Mouse (Mus musculus): ENCODE results near the gene Slc25a19.

The Slc25a19 gene

GRCm38 (mm10) chr11:115627705-115628464 is at the start of gene Slc25a19:
Gene Slc25a19 (minus strand): TSS chr11:115628295.
- in situ Hi-C loops (cut with MboI, MseI), result loop anchor here (25.0 kb wide), 1 partner anchor 1709 kb away; no protein-coding TSS in a partner anchor

- in situ Hi-C loops (cut with MboI, MseI), result no loop called here
Measured at GRCm38 (mm10) chr11:115677511-115677910, 49.4 kb upstream of the Slc25a19 start.

GRCm38 (mm10) chr11:115676738-115677137 is 48.6 kb upstream of the Slc25a19 start:
- in situ Hi-C loops (cut with MboI, MseI), result no loop called here

- in situ Hi-C loops (cut with MboI, MseI), result no loop called here
Measured at GRCm38 (mm10) chr11:115674235-115674865, 46.3 kb upstream of the Slc25a19 start.

GRCm38 (mm10) chr11:115673471-115674234 is 45.6 kb upstream of the Slc25a19 start:
- in situ Hi-C loops (cut with MboI, MseI), result no loop called here

GRCm38 (mm10) chr11:115672226-115672987 is 44.3 kb upstream of the Slc25a19 start:
- in situ Hi-C loops (cut with MboI, MseI), result no loop called here

GRCm38 (mm10) chr11:115670451-115671050 is 42.5 kb upstream of the Slc25a19 start:
- in situ Hi-C loops (cut with MboI, MseI), result no loop called here

- in situ Hi-C loops (cut with MboI, MseI), result no loop called here
Measured at GRCm38 (mm10) chr11:115663676-115664335, 35.7 kb upstream of the Slc25a19 start.

- in situ Hi-C loops (cut with MboI, MseI), result no loop called here
Measured at GRCm38 (mm10) chr11:115660376-115660775, 32.3 kb upstream of the Slc25a19 start.

GRCm38 (mm10) chr11:115658521-115658920 is 30.4 kb upstream of the Slc25a19 start:
- in situ Hi-C loops (cut with MboI, MseI), result no loop called here

GRCm38 (mm10) chr11:115654128-115654527 is 26.0 kb upstream of the Slc25a19 start:
- in situ Hi-C loops (cut with MboI, MseI), result no loop called here

GRCm38 (mm10) chr11:115653194-115653593 is 25.1 kb upstream of the Slc25a19 start:
- in situ Hi-C loops (cut with MboI, MseI), result no loop called here

- in situ Hi-C loops (cut with MboI, MseI), result no loop called here
Measured at GRCm38 (mm10) chr11:115651680-115652079, 23.6 kb upstream of the Slc25a19 start.

GRCm38 (mm10) chr11:115649706-115650105 is 21.6 kb upstream of the Slc25a19 start:
- in situ Hi-C loops (cut with MboI, MseI), result loop anchor here (5.0 to 25.0 kb wide), 2 partner anchors 63 to 1688 kb away; no protein-coding TSS in a partner anchor

- in situ Hi-C loops (cut with MboI, MseI), result loop anchor here (5.0 to 25.0 kb wide), 2 partner anchors 65 to 1690 kb away; no protein-coding TSS in a partner anchor
Measured at GRCm38 (mm10) chr11:115647459-115647858, 19.4 kb upstream of the Slc25a19 start.

- in situ Hi-C loops (cut with MboI, MseI), result loop anchor here (5.0 to 25.0 kb wide), 2 partner anchors 66 to 1691 kb away; no protein-coding TSS in a partner anchor
Measured at GRCm38 (mm10) chr11:115646439-115646838, 18.3 kb upstream of the Slc25a19 start.

GRCm38 (mm10) chr11:115645498-115645897 is 17.4 kb upstream of the Slc25a19 start:
- in situ Hi-C loops (cut with MboI, MseI), result loop anchor here (5.0 to 25.0 kb wide), 2 partner anchors 67 to 1692 kb away; no protein-coding TSS in a partner anchor

GRCm38 (mm10) chr11:115644308-115644707 is 16.2 kb upstream of the Slc25a19 start:
- in situ Hi-C loops (cut with MboI, MseI), result loop anchor here (25.0 kb wide), 1 partner anchor 1693 kb away; no protein-coding TSS in a partner anchor

GRCm38 (mm10) chr11:115643265-115643664 is 15.2 kb upstream of the Slc25a19 start:
- in situ Hi-C loops (cut with MboI, MseI), result loop anchor here (25.0 kb wide), 1 partner anchor 1694 kb away; no protein-coding TSS in a partner anchor

- in situ Hi-C loops (cut with MboI, MseI), result loop anchor here (25.0 kb wide), 1 partner anchor 1695 kb away; no protein-coding TSS in a partner anchor
Measured at GRCm38 (mm10) chr11:115642705-115643104, 14.6 kb upstream of the Slc25a19 start.
